Mouse (Mus musculus): Measurements from ENCODE around the gene Rin2. TPM values are rescaled to one million over a fixed set of nuclear protein-coding genes. Genes with fewer than 3 reads are reported as not detected.

The Rin2 gene
- polyA plus RNA-seq, 1 experiment, result 4.4 TPM

- TF ChIP-seq MAX (IDR thresholded peaks at IDR 0.05; ENCODE audit: low read depth), result no peak
- TF ChIP-seq SRF (IDR thresholded peaks at IDR 0.05; ENCODE audit: control insufficient read depth, insufficient read length, low read depth), result no peak
- TF ChIP-seq TCF3 (IDR thresholded peaks at IDR 0.05; ENCODE audit: insufficient read length, low read depth), result no peak
- TF ChIP-seq E2F4 (IDR thresholded peaks at IDR 0.05; ENCODE audit: insufficient read depth), result no peak
- TF ChIP-seq MYOD1 (IDR thresholded peaks at IDR 0.05; ENCODE audit: control insufficient read depth in 1 of 3, insufficient read length in 2 of 3, low read depth in 2 of 3), result no peak
- TF ChIP-seq POLR2A (IDR thresholded peaks at IDR 0.05; ENCODE audit: insufficient read length, low read depth), result no peak
- no peak for TF ChIP-seq POLR2AphosphoS2 (IDR thresholded peaks at IDR 0.05; ENCODE audit: insufficient read length, low read depth)
- H3ac ChIP-seq (ENCODE audit: control insufficient read depth, insufficient read length), result no peak overlapping the region
These were observed 163.7 kb downstream of the Rin2 start for GRCm38 (mm10) chr2:145838675-145839074.

GRCm38 (mm10) chr2:145839565-145840315 lies 164.7 kb downstream of the Rin2 start:
- Histone ChIP-seq H3K27me3 (ENCODE audit: control insufficient read depth, insufficient read depth, insufficient read length) (no peaks in the 10 kb centered on the region), H3K79me2 (ENCODE audit: control insufficient read depth, insufficient read depth) (no peaks in the 10 kb centered on the region), H3K4me3 (no peak overlapping the region), H3ac (ENCODE audit: control insufficient read depth, insufficient read length) (no peak overlapping the region), H3K4me2 (ENCODE audit: low read depth) (no peak overlapping the region), H3K36me3 (ENCODE audit: control insufficient read depth, insufficient read depth) (no peaks in the 10 kb centered on the region)
- TF ChIP-seq USF1 (IDR thresholded peaks at IDR 0.05; ENCODE audit: low read depth), result no peak
- TF ChIP-seq MAX (IDR thresholded peaks at IDR 0.05; ENCODE audit: low read depth), result no peak
- no peak for TF ChIP-seq POLR2AphosphoS2 (IDR thresholded peaks at IDR 0.05; ENCODE audit: insufficient read length, low read depth)
- TF ChIP-seq CEBPB (IDR thresholded peaks at IDR 0.05; ENCODE audit: insufficient read depth, poor library complexity, severe bottlenecking), result no peak

More at GRCm38 (mm10) chr2:145838675-145839074, 163.7 kb downstream of the Rin2 start:
- Histone ChIP-seq H3K4me2 (ENCODE audit: low read depth) (no peak overlapping the region), H3K27me3 (ENCODE audit: control insufficient read depth, insufficient read depth, insufficient read length) (no peaks in the 10 kb centered on the region), H3K4me3 (no peak overlapping the region), H3K79me2 (ENCODE audit: control insufficient read depth, insufficient read depth) (no peaks in the 10 kb centered on the region), H3K36me3 (ENCODE audit: control insufficient read depth, insufficient read depth) (no peaks in the 10 kb centered on the region)

- Histone ChIP-seq H3K4me2 (ENCODE audit: low read depth) (no peak overlapping the region), H3ac (ENCODE audit: control insufficient read depth, insufficient read length) (no peak overlapping the region), H3K27me3 (ENCODE audit: control insufficient read depth, insufficient read depth, insufficient read length) (no peaks in the 10 kb centered on the region), H3K4me3 (no peak overlapping the region), H3K79me2 (ENCODE audit: control insufficient read depth, insufficient read depth) (no peaks in the 10 kb centered on the region), H3K36me3 (ENCODE audit: control insufficient read depth, insufficient read depth) (no peaks in the 10 kb centered on the region)
- TF ChIP-seq REST (IDR thresholded peaks at IDR 0.05; ENCODE audit: insufficient read depth, insufficient read length), result no peak
- no peak for TF ChIP-seq TCF3 (IDR thresholded peaks at IDR 0.05; ENCODE audit: insufficient read length, low read depth)
- no peak for TF ChIP-seq CEBPB (IDR thresholded peaks at IDR 0.05; ENCODE audit: insufficient read depth, poor library complexity, severe bottlenecking)
- no peak for TF ChIP-seq USF1 (IDR thresholded peaks at IDR 0.05; ENCODE audit: low read depth)
- no peak for TF ChIP-seq POLR2AphosphoS2 (IDR thresholded peaks at IDR 0.05; ENCODE audit: insufficient read length, low read depth)
- TF ChIP-seq SRF (IDR thresholded peaks at IDR 0.05; ENCODE audit: control insufficient read depth, insufficient read length, low read depth), result no peak
- TF ChIP-seq POLR2A (IDR thresholded peaks at IDR 0.05; ENCODE audit: insufficient read length, low read depth), result no peak
- TF ChIP-seq TCF12 (IDR thresholded peaks at IDR 0.05; ENCODE audit: insufficient read depth, poor library complexity, severe bottlenecking), result no peak
These were observed 165.3 kb downstream of the Rin2 start for GRCm38 (mm10) chr2:145840320-145840719.

GRCm38 (mm10) chr2:145840910-145841870 lies 166.2 kb downstream of the Rin2 start:
- TF ChIP-seq CEBPB (IDR thresholded peaks at IDR 0.05; ENCODE audit: insufficient read depth, poor library complexity, severe bottlenecking) (no peak), TCF3 (IDR thresholded peaks at IDR 0.05; ENCODE audit: insufficient read length, low read depth) (no peak), E2F4 (IDR thresholded peaks at IDR 0.05; ENCODE audit: insufficient read depth) (no peak), USF1 (IDR thresholded peaks at IDR 0.05; ENCODE audit: low read depth) (peak; percentile 42), REST (IDR thresholded peaks at IDR 0.05; ENCODE audit: insufficient read depth, insufficient read length) (no peak), MYOG (IDR thresholded peaks at IDR 0.05; ENCODE audit: control insufficient read depth in 1 of 3, insufficient read depth in 1 of 3, insufficient read length in 2 of 3, low read depth in 2 of 3) (no peak), TCF12 (IDR thresholded peaks at IDR 0.05; ENCODE audit: insufficient read depth, poor library complexity, severe bottlenecking) (no peak), POLR2A (IDR thresholded peaks at IDR 0.05; ENCODE audit: insufficient read length, low read depth) (no peak)
- H3ac ChIP-seq (ENCODE audit: control insufficient read depth, insufficient read length), result no peak overlapping the region
- no peaks in the 10 kb centered on the region for H3K36me3 ChIP-seq (ENCODE audit: control insufficient read depth, insufficient read depth)
- H3K4me2 ChIP-seq (ENCODE audit: low read depth), result peak overlapping the region; percentile 21
- no peaks in the 10 kb centered on the region for H3K79me2 ChIP-seq (ENCODE audit: control insufficient read depth, insufficient read depth)
- H3K4me3 ChIP-seq, result no peak overlapping the region
- no peaks in the 10 kb centered on the region for H3K27me3 ChIP-seq (ENCODE audit: control insufficient read depth, insufficient read depth, insufficient read length)

- Histone ChIP-seq H3K79me2 (ENCODE audit: control insufficient read depth, insufficient read depth) (no peaks in the 10 kb centered on the region), H3K27me3 (ENCODE audit: control insufficient read depth, insufficient read depth, insufficient read length) (no peaks in the 10 kb centered on the region), H3K36me3 (ENCODE audit: control insufficient read depth, insufficient read depth) (no peaks in the 10 kb centered on the region), H3K4me3 (no peak overlapping the region), H3K4me2 (ENCODE audit: low read depth) (peak overlapping the region; percentile 51), H3ac (ENCODE audit: control insufficient read depth, insufficient read length) (no peak overlapping the region)
- TF ChIP-seq TCF3 (IDR thresholded peaks at IDR 0.05; ENCODE audit: insufficient read length, low read depth), result no peak
- no peak for TF ChIP-seq TCF12 (IDR thresholded peaks at IDR 0.05; ENCODE audit: insufficient read depth, poor library complexity, severe bottlenecking)
- no peak for TF ChIP-seq MYOG (IDR thresholded peaks at IDR 0.05; ENCODE audit: control insufficient read depth in 1 of 3, insufficient read depth in 1 of 3, insufficient read length in 2 of 3, low read depth in 2 of 3)
- TF ChIP-seq POLR2AphosphoS2 (IDR thresholded peaks at IDR 0.05; ENCODE audit: insufficient read length, low read depth), result no peak
- no peak for TF ChIP-seq MAX (IDR thresholded peaks at IDR 0.05; ENCODE audit: low read depth)
- no peak for TF ChIP-seq REST (IDR thresholded peaks at IDR 0.05; ENCODE audit: insufficient read depth, insufficient read length)
- TF ChIP-seq CEBPB (IDR thresholded peaks at IDR 0.05; ENCODE audit: insufficient read depth, poor library complexity, severe bottlenecking), result no peak
These were observed 168.3 kb downstream of the Rin2 start for GRCm38 (mm10) chr2:145843322-145843721.
